Mouse (Mus musculus) cerebellum, adult 11 months (tissue): Measurements from ENCODE around the gene Stk4.
"Not testable (repeated sequence)": the region's sequence is repeated elsewhere in the genome, so short reads cannot be mapped to it uniquely, and the experiment has no call there.

Experiments
- DNase-seq: peaks from one replicate; pipeline ENCODE4 v3.0.0; 2022

The Stk4 gene

DNA sequence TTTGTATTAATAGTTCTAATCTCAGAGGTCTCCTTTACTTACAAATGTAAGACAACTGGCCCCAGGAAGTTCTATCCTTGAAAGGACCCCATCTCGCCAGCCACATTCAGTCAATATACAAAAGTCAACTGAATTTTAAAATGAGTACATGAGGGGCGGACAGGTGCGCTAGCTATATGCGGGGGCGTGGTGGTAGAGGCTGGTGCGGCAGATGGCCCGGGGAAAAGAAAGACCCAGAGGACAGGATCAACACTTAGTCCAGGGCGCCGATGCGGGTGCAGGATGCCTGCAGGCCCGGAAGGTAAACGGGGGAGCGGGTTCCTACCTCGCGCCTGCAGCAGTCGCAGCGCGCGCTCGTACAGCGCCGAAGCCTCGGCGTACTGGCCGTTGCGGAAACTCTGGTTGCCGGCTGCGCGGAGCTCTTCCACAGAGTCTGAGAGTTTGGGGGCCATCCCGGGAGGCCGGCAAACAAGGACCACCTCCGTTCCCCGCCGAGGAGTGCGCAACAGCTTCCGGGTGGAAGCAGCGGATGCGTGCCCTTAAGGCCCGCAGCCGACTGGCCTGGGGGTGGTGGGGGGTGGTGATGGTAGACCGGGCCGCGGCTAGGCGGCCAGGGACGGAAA lies at the start of gene Stk4:
TSS of gene Stk4 (plus strand) at position 181 of the 623 bp plus-strand sequence.
- no peak for DNase-seq

GRCm38 (mm10) chr2:164022104-164022503 lies 48.0 kb upstream of the Stk4 start:
- no peak for DNase-seq

GRCm38 (mm10) chr2:164025150-164025549 lies 45.0 kb upstream of the Stk4 start, which contains the start of gene Pabpc1l:
Gene Pabpc1l (plus strand): TSS chr2:164025450.
- DNase-seq: no peak

DNA sequence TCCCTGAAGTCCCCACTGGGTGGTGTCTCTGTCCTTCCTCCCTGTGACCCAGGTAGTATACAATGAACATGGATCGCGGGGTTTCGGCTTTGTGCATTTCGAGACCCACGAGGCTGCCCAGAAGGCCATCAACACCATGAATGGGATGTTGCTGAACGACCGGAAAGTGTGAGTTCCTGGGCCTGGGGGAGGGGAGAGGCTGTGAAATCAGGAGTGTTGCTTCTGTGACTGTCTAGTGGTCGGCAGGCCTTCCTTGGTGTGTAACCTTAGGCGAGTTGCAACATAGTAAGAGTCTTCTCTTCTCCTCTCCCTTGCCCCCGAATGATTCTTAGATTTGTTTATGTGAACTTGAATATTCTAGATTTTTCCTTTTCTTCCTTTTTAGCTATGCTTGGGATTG lies 39.0 kb upstream of the Stk4 start:
- DNase-seq: no peak

DNA sequence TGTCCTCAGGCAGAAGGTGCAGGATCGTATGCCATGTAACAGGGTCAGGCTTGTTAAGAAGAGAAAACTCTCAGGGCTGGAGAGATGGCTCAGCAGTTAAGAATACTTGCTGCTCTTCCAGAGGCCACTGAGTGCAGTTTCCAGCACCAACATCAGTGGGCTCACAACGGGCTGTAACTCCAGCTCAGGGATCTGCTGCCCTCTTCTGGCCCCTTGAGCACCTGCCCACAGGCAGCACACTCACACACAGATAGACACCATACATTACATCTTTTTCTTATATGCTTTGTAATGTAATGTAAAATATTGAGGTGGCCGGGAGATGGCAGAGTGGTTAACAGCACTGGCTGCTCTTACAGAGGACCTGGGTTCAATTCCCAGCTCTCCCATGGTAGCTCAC lies 37.1 kb upstream of the Stk4 start:
- DNase-seq: no peak

GRCm38 (mm10) chr2:164036520-164037019 lies 33.6 kb upstream of the Stk4 start:
- DNase-seq: no peak

DNA sequence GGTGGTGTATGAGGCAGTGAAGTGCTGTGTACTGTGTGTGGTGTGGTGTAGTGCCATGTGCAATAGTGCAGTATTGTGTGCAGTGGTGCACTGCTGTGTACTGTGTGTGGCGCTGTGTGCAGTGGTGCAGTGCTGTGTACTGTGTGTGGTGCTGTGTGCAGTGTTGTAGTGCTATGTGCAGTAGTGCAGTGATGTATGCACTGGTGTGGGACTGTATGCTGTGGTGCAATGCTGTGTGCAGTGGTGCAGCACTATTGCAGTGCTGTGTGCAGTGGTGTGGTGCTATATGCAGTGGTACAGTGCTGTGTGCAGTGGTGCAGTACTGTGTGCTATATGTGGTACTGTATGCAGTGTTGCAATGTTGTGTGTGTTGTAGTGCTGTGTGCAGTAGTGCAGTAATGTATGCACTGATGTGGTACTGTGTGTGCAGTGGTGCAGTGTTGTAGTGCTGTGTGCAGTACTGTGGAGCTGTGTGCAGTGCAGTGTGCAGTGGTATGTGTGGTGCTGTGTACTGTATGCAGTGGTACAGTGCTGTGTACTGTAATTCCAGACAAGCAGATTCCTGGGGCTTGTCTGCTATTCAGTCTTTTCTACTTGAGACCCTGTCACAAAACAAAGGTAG lies 31.6 kb upstream of the Stk4 start:
- no peak for DNase-seq

- no peak for DNase-seq
Observed at GRCm38 (mm10) chr2:164040949-164041348, 29.2 kb upstream of the Stk4 start.

- no peak for DNase-seq
Observed at GRCm38 (mm10) chr2:164041523-164041922, 28.6 kb upstream of the Stk4 start.

DNA sequence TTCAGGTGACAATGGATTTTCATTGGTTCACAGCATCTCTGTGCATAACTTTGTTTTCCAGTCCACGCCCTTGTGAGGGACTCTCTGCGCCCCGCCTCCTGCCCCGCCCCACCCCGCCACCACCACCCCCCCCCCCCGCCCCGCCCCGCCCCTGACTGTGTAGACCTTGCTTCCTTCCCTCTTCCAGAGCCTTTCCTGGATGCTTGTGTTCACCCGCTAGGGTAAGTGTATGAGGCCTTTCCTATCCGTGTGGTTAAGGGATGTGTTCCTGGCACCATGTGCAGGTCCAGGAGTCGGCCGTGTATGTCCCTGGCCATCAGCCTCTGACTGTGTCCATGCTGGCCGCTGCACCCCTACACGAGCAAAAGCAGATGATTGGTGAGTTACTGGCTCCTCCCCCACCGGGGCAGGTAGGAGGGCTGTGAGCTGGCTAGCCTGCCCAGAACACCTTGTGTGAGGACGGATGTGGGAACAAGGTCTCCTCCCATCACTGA lies 22.9 kb upstream of the Stk4 start:
- DNase-seq: peak; percentile 64

- DNase-seq: peak; percentile 74
Observed at GRCm38 (mm10) chr2:164053767-164054166, 16.4 kb upstream of the Stk4 start.

GRCm38 (mm10) chr2:164054671-164055070 lies 15.5 kb upstream of the Stk4 start:
- DNase-seq: no peak

- no peak for DNase-seq
Observed at GRCm38 (mm10) chr2:164059634-164060235, 10.4 kb upstream of the Stk4 start.

- DNase-seq: peak; percentile 93
Observed at GRCm38 (mm10) chr2:164070765-164071436, 779 bp downstream of the Stk4 start, which contains the start of gene Tomm34. Gene Tomm34 (minus strand): TSS chr2:164071169.

GRCm38 (mm10) chr2:164071437-164071820 lies 1.3 kb downstream of the Stk4 start:
- DNase-seq: not testable (repeated sequence)

GRCm38 (mm10) chr2:164072109-164072508 lies 2.0 kb downstream of the Stk4 start:
- DNase-seq: no peak

DNA sequence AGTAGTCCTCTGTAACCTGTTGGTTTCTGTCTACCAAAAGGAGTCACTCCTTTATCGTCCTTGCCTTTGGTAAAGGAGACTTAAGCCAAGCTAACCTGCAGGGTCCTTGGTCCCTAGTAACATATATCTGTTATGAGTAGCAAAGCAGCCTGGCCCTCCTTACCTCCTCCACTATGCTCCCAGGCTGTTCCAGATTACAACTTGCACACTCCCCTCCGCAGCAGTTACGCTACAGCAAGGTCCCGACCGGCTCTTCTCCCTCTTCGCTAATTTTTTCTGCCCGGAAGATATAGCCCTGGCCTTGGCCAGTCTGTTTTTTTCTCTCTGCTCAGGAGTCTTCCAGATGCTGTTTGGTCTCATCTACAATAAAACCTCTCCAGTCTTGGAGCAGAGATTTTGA lies 3.0 kb downstream of the Stk4 start:
- DNase-seq: no peak

DNA sequence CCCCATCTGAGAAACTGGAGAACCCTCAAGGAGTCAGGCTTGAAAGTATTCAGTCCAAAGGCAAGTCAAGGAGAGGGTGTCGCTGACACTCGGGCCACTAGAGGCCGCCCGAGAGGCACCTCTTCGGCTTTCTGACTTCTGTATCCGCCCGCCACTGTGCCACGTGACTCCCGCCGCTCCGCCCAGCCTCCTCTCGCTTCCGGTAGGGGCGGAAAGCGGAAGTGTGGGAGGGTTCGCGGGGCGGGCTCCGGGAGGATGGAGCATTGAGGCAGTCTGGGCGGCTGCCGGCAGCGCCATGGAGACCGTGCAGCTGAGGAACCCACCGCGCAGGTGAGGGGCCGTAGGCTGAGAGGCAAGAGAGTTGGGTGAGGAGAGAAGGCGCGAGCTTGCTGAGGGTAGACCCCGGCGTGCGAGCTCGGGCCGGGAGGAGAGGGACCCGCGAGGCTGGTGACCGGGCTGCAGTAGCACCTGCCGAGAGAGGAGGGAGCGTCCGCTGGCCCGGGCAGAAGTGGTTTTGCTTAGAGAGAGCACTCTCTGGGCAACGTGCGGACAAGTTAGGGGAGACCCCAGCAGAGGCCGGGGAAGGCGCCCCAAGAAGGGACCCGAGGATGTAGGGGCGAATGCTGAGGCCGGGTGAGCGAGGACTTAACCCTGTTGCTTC lies 3.9 kb downstream of the Stk4 start:
- peak; percentile 96 for DNase-seq

- no peak for DNase-seq
Observed at GRCm38 (mm10) chr2:164075088-164075487, 5.0 kb downstream of the Stk4 start.

- DNase-seq: no peak
Observed at GRCm38 (mm10) chr2:164076874-164077425, 6.8 kb downstream of the Stk4 start.

DNA sequence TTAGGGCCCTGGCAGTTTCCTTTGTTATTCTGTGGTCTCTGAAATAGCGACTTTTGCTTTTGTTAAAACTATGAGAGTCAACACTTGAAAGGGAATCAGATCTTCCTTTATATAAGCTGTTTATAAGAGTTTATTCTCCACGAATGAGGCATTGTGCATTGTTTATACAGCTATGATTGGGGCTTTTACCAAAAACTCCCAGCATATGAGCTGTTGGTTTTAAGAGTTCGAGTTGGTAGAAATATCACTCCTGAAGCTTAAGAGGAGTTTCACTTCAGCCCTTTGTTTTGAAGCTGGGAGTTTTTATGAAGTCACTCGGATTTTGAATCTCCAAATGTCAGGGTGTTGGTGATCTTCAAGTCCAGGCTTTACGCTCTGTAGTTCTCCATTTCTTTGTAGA lies 7.8 kb downstream of the Stk4 start:
- no peak for DNase-seq

DNA sequence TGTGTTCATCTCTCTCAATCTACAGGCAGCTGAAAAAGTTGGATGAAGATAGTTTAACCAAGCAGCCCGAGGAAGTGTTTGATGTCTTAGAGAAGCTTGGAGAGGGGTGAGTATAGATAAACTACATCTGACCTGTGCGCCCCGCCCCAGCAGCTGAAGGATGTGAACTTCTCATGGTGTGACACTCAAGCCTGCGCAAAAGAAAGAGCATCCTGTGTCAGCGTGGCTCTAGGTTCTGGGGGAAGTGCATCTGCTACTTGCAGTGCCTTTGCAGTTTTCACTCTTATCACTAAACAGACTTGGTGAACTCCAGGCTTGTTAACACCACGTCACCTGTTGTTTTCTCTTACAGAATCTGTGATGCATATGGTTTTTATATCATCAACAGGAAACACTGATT lies 9.4 kb downstream of the Stk4 start:
- DNase-seq: no peak
